Mouse (Mus musculus) embryonic facial prominence, embryonic 12.5 days (tissue): ENCODE measurements around the gene Naa60. TPM values are rescaled to one million over a fixed set of nuclear protein-coding genes. Genes with fewer than 3 reads are reported as not detected.

ENCODE experiments used
- ATAC-seq: fragments of 200-750 bp; cut with Nextera tagmentation; 2 replicates; pipeline ENCODE4 v1.8.0; 2017; ENCODE audit not compliant: insufficient number of reproducible peaks, insufficient read depth, low FRiP score, low TSS enrichment
- H3K27ac ChIP-seq: fragments of 300-500 bp; sonication (generic); 2 replicates; pipeline ENCODE4 v1.5.1; 2016; ENCODE audit warnings: mild to moderate bottlenecking
- H3K27me3 ChIP-seq: fragments of 300-500 bp; sonication (generic); 2 replicates; pipeline ENCODE4 v1.6.1; 2016; ENCODE audit warnings: mild to moderate bottlenecking, moderate library complexity
- H3K36me3 ChIP-seq: fragments of 300-500 bp; sonication (generic); 2 replicates; pipeline ENCODE4 v1.6.1; 2016; ENCODE audit warnings: mild to moderate bottlenecking
- H3K4me1 ChIP-seq: fragments of 300-500 bp; sonication (generic); 2 replicates; pipeline ENCODE4 v1.6.1; 2016
- H3K4me2 ChIP-seq: fragments of 300-500 bp; sonication (generic); replicated peaks from 2 replicates; pipeline ENCODE4 v1.6.1; 2016; ENCODE audit warnings: mild to moderate bottlenecking, moderate library complexity
- H3K4me3 ChIP-seq: fragments of 300-500 bp; sonication (generic); 2 replicates; pipeline ENCODE4 v1.5.1; 2016; ENCODE audit warnings: mild to moderate bottlenecking
- H3K9ac ChIP-seq: fragments of 300-500 bp; sonication (generic); 2 replicates; pipeline ENCODE4 v1.6.1; 2016; ENCODE audit warnings: mild to moderate bottlenecking, moderate library complexity
- H3K9me3 ChIP-seq: fragments of 300-500 bp; sonication (generic); 2 replicates; pipeline ENCODE4 v1.6.1; 2016; ENCODE audit warnings: mild to moderate bottlenecking, moderate library complexity
- WGBS: fragments of 180-500 bp; shearing (Covaris S2); methylation state at CpG from one replicate; pipeline ENCODE4 v1.1.7; 2016; 5-methylcytosine and 5-hydroxymethylcytosine counted together
- polyA plus RNA-seq: library from polyadenylated mRNA; unstranded; fragments of >200 nt; fragmentation: Nextera tagmentation; extraction: Ambion mirVana; gene quantifications from 2 replicates; pipeline ENCODE4 v1.2.1, GENCODE M21; 2016

The Naa60 gene
- polyA plus RNA-seq, 1 experiment from 2014 or later: 58.3 TPM

GRCm38 (mm10) chr16:3895173-3895792 lies 23.1 kb downstream of the Naa60 start:
- H3K27me3 ChIP-seq: no peaks in the 10 kb centered on the region
- no peak overlapping the region for H3K9ac ChIP-seq
- H3K4me2 ChIP-seq: no peak overlapping the region
- no peaks in the 10 kb centered on the region for H3K9me3 ChIP-seq
- H3K4me1 ChIP-seq: no peaks in the 10 kb centered on the region
- WGBS: 63% methylated on average over 9 of the region's 9 CpGs
- no peak overlapping the region for H3K4me3 ChIP-seq
- H3K36me3 ChIP-seq: peaks cover 40% of the 10 kb centered on the region
- no peak for ATAC-seq
- H3K27ac ChIP-seq: no peak overlapping the region

GRCm38 (mm10) chr16:3896046-3896445 lies 23.9 kb downstream of the Naa60 start:
- Histone ChIP-seq H3K27me3 (no peaks in the 10 kb centered on the region), H3K9me3 (no peaks in the 10 kb centered on the region), H3K4me1 (no peaks in the 10 kb centered on the region), H3K36me3 (peaks cover 47% of the 10 kb centered on the region), H3K4me2 (no peak overlapping the region), H3K4me3 (no peak overlapping the region), H3K9ac (no peak overlapping the region), H3K27ac (no peak overlapping the region)
- 83% methylated on average over 6 of the region's 6 CpGs for WGBS
- no peak for ATAC-seq

GRCm38 (mm10) chr16:3896553-3896952 lies 24.4 kb downstream of the Naa60 start:
- Histone ChIP-seq H3K4me2 (no peak overlapping the region), H3K9ac (no peak overlapping the region), H3K4me3 (no peak overlapping the region), H3K4me1 (no peaks in the 10 kb centered on the region), H3K9me3 (no peaks in the 10 kb centered on the region), H3K27me3 (no peaks in the 10 kb centered on the region), H3K36me3 (peaks cover 53% of the 10 kb centered on the region), H3K27ac (no peak overlapping the region)
- ATAC-seq: no peak
- 94% methylated on average over 1 of the region's 1 CpGs for WGBS

GRCm38 (mm10) chr16:3907471-3907870 lies 35.3 kb downstream of the Naa60 start:
- Histone ChIP-seq H3K9me3 (no peaks in the 10 kb centered on the region), H3K4me2 (peak overlapping the region; percentile 71; the same call in 1 of the 2 replicates), H3K36me3 (peaks cover 40% of the 10 kb centered on the region), H3K4me1 (peaks cover 4% of the 10 kb centered on the region; the same call in 1 of the 2 replicates), H3K27ac (no peak overlapping the region), H3K27me3 (no peaks in the 10 kb centered on the region), H3K4me3 (no peak overlapping the region), H3K9ac (no peak overlapping the region)
- 79% methylated on average over 2 of the region's 2 CpGs for WGBS
- ATAC-seq: no peak

GRCm38 (mm10) chr16:3908537-3909111 lies 36.4 kb downstream of the Naa60 start, which contains the start of the genes 1700037C18Rik and Cluap1:
Gene 1700037C18Rik, minus strand, starts transcription at chr16:3908689.
Gene Cluap1, plus strand, starts transcription at chr16:3908801.
- H3K9ac ChIP-seq: peak within 1 kb of the TSS; percentile 74
- under 1% methylated on average over 33 of the region's 33 CpGs for WGBS
- H3K9me3 ChIP-seq: no peaks in the 10 kb centered on the region
- peak within 1 kb of the TSS; percentile 32; the same call in 1 of the 2 replicates for H3K27ac ChIP-seq
- peaks cover 42% of the 10 kb centered on the region for H3K36me3 ChIP-seq
- ATAC-seq: peak; percentile 96
- H3K4me2 ChIP-seq: peak within 1 kb of the TSS; percentile 71
- H3K4me1 ChIP-seq: peaks cover 4% of the 10 kb centered on the region; the same call in 1 of the 2 replicates
- peak within 1 kb of the TSS; percentile 68 for H3K4me3 ChIP-seq
- no peaks in the 10 kb centered on the region for H3K27me3 ChIP-seq

- H3K36me3 ChIP-seq: peaks cover 41% of the 10 kb centered on the region
- H3K9ac ChIP-seq: peak overlapping the region; percentile 74
- no peaks in the 10 kb centered on the region for H3K9me3 ChIP-seq
- H3K4me2 ChIP-seq: peak overlapping the region; percentile 71
- no peak for ATAC-seq
- peak overlapping the region; percentile 32; the same call in 1 of the 2 replicates for H3K27ac ChIP-seq
- peak overlapping the region; percentile 68 for H3K4me3 ChIP-seq
- H3K27me3 ChIP-seq: no peaks in the 10 kb centered on the region
- WGBS: 9% methylated on average over 20 of the region's 20 CpGs
- peaks cover 4% of the 10 kb centered on the region; the same call in 1 of the 2 replicates for H3K4me1 ChIP-seq
Measured at GRCm38 (mm10) chr16:3909118-3909517, 36.9 kb downstream of the Naa60 start.

GRCm38 (mm10) chr16:3920756-3921155 lies 48.6 kb downstream of the Naa60 start:
- no peak overlapping the region for H3K4me2 ChIP-seq
- 0 out of 2 replicates have a peak, but pooled peaks cover 6% of the 10 kb centered on the region for H3K4me1 ChIP-seq
- ATAC-seq: no peak
- H3K9me3 ChIP-seq: no peaks in the 10 kb centered on the region
- H3K27ac ChIP-seq: no peak overlapping the region
- WGBS: 88% methylated on average over 2 of the region's 2 CpGs
- H3K4me3 ChIP-seq: no peak overlapping the region
- H3K9ac ChIP-seq: no peak overlapping the region
- H3K36me3 ChIP-seq: peaks cover 47% of the 10 kb centered on the region
- no peaks in the 10 kb centered on the region for H3K27me3 ChIP-seq

- no peaks in the 10 kb centered on the region for H3K27me3 ChIP-seq
- no peaks in the 10 kb centered on the region for H3K9me3 ChIP-seq
- no peak for ATAC-seq
- no peak overlapping the region for H3K9ac ChIP-seq
- no peak overlapping the region for H3K4me2 ChIP-seq
- peaks cover 48% of the 10 kb centered on the region for H3K36me3 ChIP-seq
- H3K4me1 ChIP-seq: 0 out of 2 replicates have a peak, but pooled peaks cover 6% of the 10 kb centered on the region
- peak overlapping the region; percentile 81 for H3K27ac ChIP-seq
- H3K4me3 ChIP-seq: no peak overlapping the region
- WGBS: 72% methylated on average over 3 of the region's 3 CpGs
Measured at GRCm38 (mm10) chr16:3923515-3923914, 51.3 kb downstream of the Naa60 start.

GRCm38 (mm10) chr16:3923966-3924365 lies 51.8 kb downstream of the Naa60 start:
- peak; percentile 81 for ATAC-seq
- Histone ChIP-seq H3K4me2 (no peak overlapping the region), H3K27ac (peak overlapping the region; percentile 89), H3K36me3 (peaks cover 50% of the 10 kb centered on the region), H3K9ac (no peak overlapping the region), H3K4me1 (0 out of 2 replicates have a peak, but pooled peaks cover 6% of the 10 kb centered on the region), H3K9me3 (no peaks in the 10 kb centered on the region), H3K4me3 (no peak overlapping the region), H3K27me3 (no peaks in the 10 kb centered on the region)
- WGBS: 30% methylated on average over 4 of the region's 4 CpGs

GRCm38 (mm10) chr16:3928582-3928981 lies 56.4 kb downstream of the Naa60 start:
- no peaks in the 10 kb centered on the region for H3K27me3 ChIP-seq
- no peak overlapping the region for H3K4me2 ChIP-seq
- H3K27ac ChIP-seq: no peak overlapping the region
- H3K4me1 ChIP-seq: 0 out of 2 replicates have a peak, but pooled peaks cover 3% of the 10 kb centered on the region
- no peak overlapping the region for H3K4me3 ChIP-seq
- ATAC-seq: no peak
- H3K9me3 ChIP-seq: no peaks in the 10 kb centered on the region
- H3K36me3 ChIP-seq: peaks cover 53% of the 10 kb centered on the region
- 85% methylated on average over 1 of the region's 1 CpGs for WGBS
- H3K9ac ChIP-seq: no peak overlapping the region

- no peaks in the 10 kb centered on the region for H3K9me3 ChIP-seq
- WGBS: 77% methylated on average over 7 of the region's 7 CpGs
- no peak overlapping the region for H3K27ac ChIP-seq
- peaks cover 54% of the 10 kb centered on the region for H3K36me3 ChIP-seq
- H3K4me3 ChIP-seq: no peak overlapping the region
- no peak overlapping the region for H3K4me2 ChIP-seq
- H3K27me3 ChIP-seq: no peaks in the 10 kb centered on the region
- no peak for ATAC-seq
- H3K9ac ChIP-seq: no peak overlapping the region
- H3K4me1 ChIP-seq: no peaks in the 10 kb centered on the region
Measured at GRCm38 (mm10) chr16:3929151-3929550, 57.0 kb downstream of the Naa60 start.

- no peaks in the 10 kb centered on the region for H3K4me1 ChIP-seq
- H3K9ac ChIP-seq: no peak overlapping the region
- H3K27me3 ChIP-seq: no peaks in the 10 kb centered on the region
- ATAC-seq: no peak
- no peak overlapping the region for H3K4me3 ChIP-seq
- no peak overlapping the region for H3K27ac ChIP-seq
- H3K9me3 ChIP-seq: no peaks in the 10 kb centered on the region
- WGBS: 88% methylated on average over 6 of the region's 6 CpGs
- H3K36me3 ChIP-seq: peaks cover 60% of the 10 kb centered on the region
- no peak overlapping the region for H3K4me2 ChIP-seq
Measured at GRCm38 (mm10) chr16:3933536-3933935, 61.4 kb downstream of the Naa60 start.
